Mouse (Mus musculus): ENCODE results near the gene Tmem256. TPM values are rescaled to one million over a fixed set of nuclear protein-coding genes. Genes with fewer than 3 reads are reported as not detected.

Gene Tmem256
- polyA plus RNA-seq, 2 experiments: 240 to 382 TPM

- Histone ChIP-seq H3K4me2 (replicated peaks; ENCODE audit: low read depth, low read length, severe bottlenecking) (peak within 1 kb of the TSS; percentile 94), H3K27ac (replicated peaks; ENCODE audit: low read depth, low read length) (no peak within 1 kb of the TSS), H3K27me3 (ENCODE audit: control insufficient read depth, insufficient read depth, low read length) (peaks cover 47% of the 10 kb centered on the region), H3K36me3 (ENCODE audit: control insufficient read depth, insufficient read depth, low read length) (no peaks in the 10 kb centered on the region), H3K9ac (ENCODE audit: low read depth, low read length, severe bottlenecking) (no peak within 1 kb of the TSS), H3K9me3 (ENCODE audit: control insufficient read depth, low read length) (no peaks in the 10 kb centered on the region), H3K4me3 (replicated peaks; ENCODE audit: low read length) (peak within 1 kb of the TSS; percentile 61), H3K4me1 (ENCODE audit: control insufficient read depth, insufficient read depth, low read length) (peaks cover 45% of the 10 kb centered on the region)
- ATAC-seq (ENCODE audit: low FRiP score, low read depth) (no peak), DNase-seq (ENCODE audit: low spot score) (no peak)
- no peak for TF ChIP-seq POLR2A (IDR thresholded peaks at IDR 0.05; ENCODE audit: borderline replicate concordance, extremely low read depth, insufficient read depth, insufficient read length)
- WGBS: 7% methylated on average over 29 of the region's 29 CpGs
Measured at GRCm38 (mm10) chr11:69804972-69805909, 33.1 kb upstream of the Tmem256 start, which contains the start of gene Tmem102. Tmem102 (minus strand) TSS chr11:69805624.

- no peak for TF ChIP-seq POLR2A (IDR thresholded peaks at IDR 0.05; ENCODE audit: borderline replicate concordance, extremely low read depth, insufficient read depth, insufficient read length)
- ATAC-seq (ENCODE audit: low FRiP score, low read depth) (no peak), DNase-seq (ENCODE audit: low spot score) (no peak)
- peaks cover 37% of the 10 kb centered on the region for H3K4me1 ChIP-seq (ENCODE audit: control insufficient read depth, insufficient read depth, low read length)
- H3K9me3 ChIP-seq (ENCODE audit: control insufficient read depth, low read length): no peaks in the 10 kb centered on the region
- H3K27me3 ChIP-seq (ENCODE audit: control insufficient read depth, insufficient read depth, low read length): peaks cover 47% of the 10 kb centered on the region
- no peaks in the 10 kb centered on the region for H3K36me3 ChIP-seq (ENCODE audit: control insufficient read depth, insufficient read depth, low read length)
- no peak overlapping the region for H3K4me2 ChIP-seq (replicated peaks; ENCODE audit: low read depth, low read length, severe bottlenecking)
- H3K4me3 ChIP-seq (replicated peaks; ENCODE audit: low read length): no peak overlapping the region
- no peak overlapping the region for H3K9ac ChIP-seq (ENCODE audit: low read depth, low read length, severe bottlenecking)
- WGBS: 76% methylated on average over 4 of the region's 4 CpGs
- no peak overlapping the region for H3K27ac ChIP-seq (replicated peaks; ENCODE audit: low read depth, low read length)
Measured at GRCm38 (mm10) chr11:69806378-69806777, 31.9 kb upstream of the Tmem256 start.

GRCm38 (mm10) chr11:69807641-69808040 is 30.7 kb upstream of the Tmem256 start:
- WGBS: 83% methylated on average over 2 of the region's 2 CpGs
- peaks cover 36% of the 10 kb centered on the region for H3K27me3 ChIP-seq (ENCODE audit: control insufficient read depth, insufficient read depth, low read length)
- TF ChIP-seq POLR2A (IDR thresholded peaks at IDR 0.05; ENCODE audit: borderline replicate concordance, extremely low read depth, insufficient read depth, insufficient read length): no peak

GRCm38 (mm10) chr11:69810280-69810679 is 28.0 kb upstream of the Tmem256 start:
- Histone ChIP-seq H3K36me3 (ENCODE audit: control insufficient read depth, insufficient read depth, low read length) (no peaks in the 10 kb centered on the region), H3K27me3 (ENCODE audit: control insufficient read depth, insufficient read depth, low read length) (peaks cover 11% of the 10 kb centered on the region), H3K4me2 (replicated peaks; ENCODE audit: low read depth, low read length, severe bottlenecking) (no peak overlapping the region), H3K4me3 (replicated peaks; ENCODE audit: low read length) (no peak overlapping the region), H3K9ac (ENCODE audit: low read depth, low read length, severe bottlenecking) (no peak overlapping the region), H3K27ac (replicated peaks; ENCODE audit: low read depth, low read length) (no peak overlapping the region), H3K4me1 (ENCODE audit: control insufficient read depth, insufficient read depth, low read length) (peaks cover under 1% of the 10 kb centered on the region; the same call in 1 of the 2 replicates), H3K9me3 (ENCODE audit: control insufficient read depth, low read length) (no peaks in the 10 kb centered on the region)
- TF ChIP-seq POLR2A (IDR thresholded peaks at IDR 0.05; ENCODE audit: borderline replicate concordance, extremely low read depth, insufficient read depth, insufficient read length): no peak
- no peak for ATAC-seq (ENCODE audit: low FRiP score, low read depth)
- DNase-seq (ENCODE audit: low spot score): no peak

More at GRCm38 (mm10) chr11:69807641-69808040, 30.7 kb upstream of the Tmem256 start:
- H3K4me2 ChIP-seq (replicated peaks; ENCODE audit: low read depth, low read length, severe bottlenecking): no peak overlapping the region
- no peak for DNase-seq (ENCODE audit: low spot score)
- H3K9me3 ChIP-seq (ENCODE audit: control insufficient read depth, low read length): no peaks in the 10 kb centered on the region
- peaks cover 25% of the 10 kb centered on the region for H3K4me1 ChIP-seq (ENCODE audit: control insufficient read depth, insufficient read depth, low read length)
- no peak overlapping the region for H3K27ac ChIP-seq (replicated peaks; ENCODE audit: low read depth, low read length)
- no peak for ATAC-seq (ENCODE audit: low FRiP score, low read depth)
- no peak overlapping the region for H3K4me3 ChIP-seq (replicated peaks; ENCODE audit: low read length)
- no peak overlapping the region for H3K9ac ChIP-seq (ENCODE audit: low read depth, low read length, severe bottlenecking)
- no peaks in the 10 kb centered on the region for H3K36me3 ChIP-seq (ENCODE audit: control insufficient read depth, insufficient read depth, low read length)

GRCm38 (mm10) chr11:69815155-69815554 is 23.2 kb upstream of the Tmem256 start, which contains the start of gene Gm39566:
Gm39566 (minus strand) TSS chr11:69815298.
- ATAC-seq (ENCODE audit: low FRiP score, low read depth): no peak
- H3K27ac ChIP-seq (replicated peaks; ENCODE audit: low read depth, low read length): no peak within 1 kb of the TSS
- WGBS: 64% methylated on average over 10 of the region's 10 CpGs

More at GRCm38 (mm10) chr11:69815155-69815554, 23.2 kb upstream of the Tmem256 start, which contains the start of gene Gm39566:
- no peak within 1 kb of the TSS for H3K4me2 ChIP-seq (replicated peaks; ENCODE audit: low read depth, low read length, severe bottlenecking)
- H3K4me1 ChIP-seq (ENCODE audit: control insufficient read depth, insufficient read depth, low read length): no peaks in the 10 kb centered on the region
- H3K36me3 ChIP-seq (ENCODE audit: control insufficient read depth, insufficient read depth, low read length): no peaks in the 10 kb centered on the region
- 0 out of 2 replicates have a peak, but pooled peaks cover 8% of the 10 kb centered on the region for H3K9me3 ChIP-seq (ENCODE audit: control insufficient read depth, low read length)
- no peaks in the 10 kb centered on the region for H3K27me3 ChIP-seq (ENCODE audit: control insufficient read depth, insufficient read depth, low read length)
- no peak within 1 kb of the TSS for H3K4me3 ChIP-seq (replicated peaks; ENCODE audit: low read length)
- H3K9ac ChIP-seq (ENCODE audit: low read depth, low read length, severe bottlenecking): no peak within 1 kb of the TSS
- TF ChIP-seq POLR2A (IDR thresholded peaks at IDR 0.05; ENCODE audit: borderline replicate concordance, extremely low read depth, insufficient read depth, insufficient read length): no peak
- no peak for DNase-seq (ENCODE audit: low spot score)
